11 mouse cellular contexts compared by ENCODE assay signal in genomic region chr6:39146041-39146440, GRCm38 (mm10). TPM values are rescaled to one million over a fixed set of nuclear protein-coding genes. Genes with fewer than 3 reads are reported as not detected.
A peak's percentile ranks its signal among the peaks of the same experiment; 100 is the strongest.
DNase-seq lines count a peak whose midpoint lies in the region; ATAC-seq and TF ChIP-seq lines count a peak whose summit lies in the region.
"Had no signal": no experiment of that assay in that cellular context is flagged by ENCODE, and none has a peak within 500 bp of the region (broad histone marks: within the 10 kb centered on the region; RNA-seq: fewer than 3 reads in every experiment).

No protein-coding gene starts in this region.

- H3K27me3 ChIP-seq in forebrain, postnatal 0 days (ENCODE audit: insufficient read depth, low read length) = no peaks in the 10 kb centered on the region
- H3K27me3 ChIP-seq in forebrain, embryonic 12.5 days = no peaks in the 10 kb centered on the region
- H3K27me3 ChIP-seq in ES-Bruce4 (ENCODE audit: control insufficient read depth, insufficient read depth, low read length, poor library complexity, severe bottlenecking) = no peaks in the 10 kb centered on the region
- H3K27me3 ChIP-seq: heart, embryonic 13.5 days; liver, embryonic 15.5 days had no signal

- no peak overlapping the region for H3K4me2 ChIP-seq in forebrain, postnatal 0 days (ENCODE audit: low read depth)
- no peak overlapping the region for H3K4me2 ChIP-seq in forebrain, embryonic 12.5 days
- H3K4me2 ChIP-seq: heart, embryonic 13.5 days; liver, embryonic 15.5 days had no signal

- WGBS in forebrain, postnatal 0 days = 55% methylated on average over 6 of the region's 6 CpGs
- WGBS in forebrain, embryonic 12.5 days = 55% methylated on average over 6 of the region's 6 CpGs

- peak; percentile 53 for DNase-seq in forebrain, postnatal 0 days
- no peak for DNase-seq in layer of hippocampus, adult 2 months (ENCODE audit: low spot score in 2 of 2)
- no peak for DNase-seq in layer of hippocampus, postnatal 10 days (ENCODE audit: low spot score in 2 of 2)
- peak; percentile 60 for DNase-seq in embryo, embryonic 10.5 days (ENCODE audit: low spot score)
- no peak for DNase-seq in thymus, adult 18-20 months
- no peak for DNase-seq in left cerebral cortex, postnatal 10 days (ENCODE audit: extremely low spot score in 1 of 2, low spot score in 2 of 2)

- peaks cover 44% of the 10 kb centered on the region for H3K36me3 ChIP-seq in forebrain, postnatal 0 days (ENCODE audit: insufficient read depth)
- peaks cover 59% of the 10 kb centered on the region for H3K36me3 ChIP-seq in forebrain, embryonic 12.5 days (replicated peaks)
- H3K36me3 ChIP-seq in ES-Bruce4 (ENCODE audit: control insufficient read depth, insufficient read depth, low read length, poor library complexity, severe bottlenecking) = peaks cover 3% of the 10 kb centered on the region

- TF ChIP-seq EP300 in ES-Bruce4 (IDR thresholded peaks at IDR 0.05; ENCODE audit: insufficient read depth, low read depth, low read length) = no peak

- H3K9ac ChIP-seq in forebrain, postnatal 0 days = no peak overlapping the region
- no peak overlapping the region for H3K9ac ChIP-seq in forebrain, embryonic 12.5 days
- no peak overlapping the region for H3K9ac ChIP-seq in ES-Bruce4 (ENCODE audit: low read depth, poor library complexity, severe bottlenecking)
- H3K9ac ChIP-seq: heart, embryonic 13.5 days; liver, embryonic 15.5 days had no signal

- ATAC-seq in forebrain, postnatal 0 days = no peak
- no peak for ATAC-seq in forebrain, embryonic 12.5 days (ENCODE audit: low FRiP score)

- H3K4me1 ChIP-seq in forebrain, postnatal 0 days (ENCODE audit: insufficient read depth) = no peaks in the 10 kb centered on the region
- H3K4me1 ChIP-seq in forebrain, embryonic 12.5 days = no peaks in the 10 kb centered on the region
- H3K4me1 ChIP-seq in ES-Bruce4 (ENCODE audit: control insufficient read depth, insufficient read depth, low read length) = no peaks in the 10 kb centered on the region
- H3K4me1 ChIP-seq: heart, embryonic 13.5 days; liver, embryonic 15.5 days had no signal

- no peak for TF ChIP-seq POLR2A in ES-Bruce4 (IDR thresholded peaks at IDR 0.05; ENCODE audit: insufficient read depth, low read length)

- intact Hi-C loops in left cerebral cortex, postnatal 10 days (cut with DNase I) = loop anchor here (5.0 kb wide), 1 partner anchor 201 kb away; no protein-coding TSS in a partner anchor

- H3K9me3 ChIP-seq in forebrain, postnatal 0 days (ENCODE audit: low read length) = no peaks in the 10 kb centered on the region
- no peaks in the 10 kb centered on the region for H3K9me3 ChIP-seq in forebrain, embryonic 12.5 days
- no peaks in the 10 kb centered on the region for H3K9me3 ChIP-seq in ES-Bruce4 (replicated peaks; ENCODE audit: control insufficient read depth, insufficient read depth, low read length, poor library complexity, severe bottlenecking)
- H3K9me3 ChIP-seq: G1E; heart, embryonic 13.5 days; liver, embryonic 15.5 days had no signal

- peak; percentile 67 for TF ChIP-seq CTCF in forebrain, postnatal 0 days (IDR thresholded peaks at IDR 0.05; ENCODE audit: low read depth)
- TF ChIP-seq CTCF in layer of hippocampus, adult 2 months (conservative IDR thresholded peaks at IDR 0.05) = peak; percentile 75
- TF ChIP-seq CTCF in ES-Bruce4 (IDR thresholded peaks at IDR 0.05; ENCODE audit: low read depth, low read length) = peak; percentile 33

- H3K27ac ChIP-seq in forebrain, postnatal 0 days (ENCODE audit: low read depth, low read length) = no peak overlapping the region
- H3K27ac ChIP-seq in forebrain, embryonic 12.5 days = no peak overlapping the region
- no peak overlapping the region for H3K27ac ChIP-seq in layer of hippocampus, adult 2 months
- H3K27ac ChIP-seq in ES-Bruce4 (ENCODE audit: insufficient read depth, low read length) = no peak overlapping the region
- H3K27ac ChIP-seq: heart, embryonic 13.5 days; liver, embryonic 15.5 days had no signal

- H3K4me3 ChIP-seq in forebrain, postnatal 0 days (ENCODE audit: low read depth, low read length) = no peak overlapping the region
- no peak overlapping the region for H3K4me3 ChIP-seq in forebrain, embryonic 12.5 days (replicated peaks)
- no peak overlapping the region for H3K4me3 ChIP-seq in layer of hippocampus, adult 2 months
- no peak overlapping the region for H3K4me3 ChIP-seq in ES-Bruce4 (ENCODE audit: low read depth, low read length)
- H3K4me3 ChIP-seq: heart, embryonic 13.5 days; liver, embryonic 15.5 days had no signal

RNA-seq across cellular contexts. Expression of gene Parp12, which starts 27.9 kb away (rescaled TPM):
- 6.4 and 8.1 TPM in 2 replicates for total RNA-seq in forebrain, postnatal 0 days (2014; rRNA removed)
- 2.9 and 3.6 TPM in 2 replicates for polyA plus RNA-seq in forebrain, postnatal 0 days (2015; fragmentation: Nextera tagmentation; extraction: Ambion mirVana)
- 3.1 and 3.6 TPM in 2 replicates for polyA plus RNA-seq in forebrain, embryonic 12.5 days (2016; fragmentation: Nextera tagmentation; extraction: Ambion mirVana)
- total RNA-seq in layer of hippocampus, adult 2 months (2021) = 1 to 10 TPM; 4.8 to 7.7 TPM
- total RNA-seq in layer of hippocampus, postnatal 10 days (2021) = 1 to 10 TPM; 5.5 to 5.7 TPM
- 9.7 and 10.7 TPM in 2 replicates for polyA plus RNA-seq in ES-Bruce4 (2011; ENCODE audit: insufficient read depth, insufficient read length, low read depth, missing spikeins)
- total RNA-seq in left cerebral cortex, postnatal 10 days (2021) = 1 to 10 TPM; 3.4 to 4.4 TPM
- total RNA-seq: G1E had no signal
- polyA plus RNA-seq: G1E had no signal

Comparison
In these comparisons a context has a peak if more than half of its experiments do, and no peak if none do; other contexts are left out.
1. DNase-seq: peak in forebrain, postnatal 0 days (single experiment) and embryo, embryonic 10.5 days (single experiment); none in layer of hippocampus, adult 2 months (0 of 2), layer of hippocampus, postnatal 10 days (0 of 2), thymus, adult 18-20 months (0 of 2) and left cerebral cortex, postnatal 10 days (0 of 2).
2. Peak in every context shown above with its lines, with median percentiles within 50 percentile points of each other: CTCF ChIP-seq.